Mouse (Mus musculus): ENCODE measurements at regions not wholly inside any gene's neighbourhood (a gene's known extent, or its start where the extent isn't known, plus 50 kb on each side); places are given as distances from the start of the nearest gene placed in this dataset.
A peak's percentile ranks its signal among the peaks of the same experiment; 100 is the strongest.

GRCm38 (mm10) chr15:52963918-52964317, 920.8 kb upstream of the Gm7489 start:
- H3K4me2 ChIP-seq (replicated peaks), result no peak overlapping the region
- ATAC-seq (ENCODE audit: low FRiP score, low read depth), result peak; percentile 85
- H3K9me3 ChIP-seq, result no peaks in the 10 kb centered on the region
- peak overlapping the region; percentile 54; the same call in 1 of the 2 replicates for H3K27ac ChIP-seq (replicated peaks)
- WGBS, result 11% methylated on average over 2 of the region's 2 CpGs
- peaks cover 10% of the 10 kb centered on the region; the same call in 1 of the 2 replicates for H3K4me1 ChIP-seq
- H3K9ac ChIP-seq (replicated peaks), result no peak overlapping the region
- H3K4me3 ChIP-seq, result no peak overlapping the region
- no peaks in the 10 kb centered on the region for H3K27me3 ChIP-seq
- no peaks in the 10 kb centered on the region for H3K36me3 ChIP-seq

GRCm38 (mm10) chr15:52964403-52964802, 920.3 kb upstream of the Gm7489 start:
- H3K9ac ChIP-seq (replicated peaks), result no peak overlapping the region
- H3K9me3 ChIP-seq, result no peaks in the 10 kb centered on the region
- H3K4me3 ChIP-seq, result no peak overlapping the region
- no peak overlapping the region for H3K4me2 ChIP-seq (replicated peaks)
- 35% methylated on average over 1 of the region's 1 CpGs for WGBS
- peak overlapping the region; percentile 54; the same call in 1 of the 2 replicates for H3K27ac ChIP-seq (replicated peaks)
- no peaks in the 10 kb centered on the region for H3K27me3 ChIP-seq
- peaks cover 10% of the 10 kb centered on the region; the same call in 1 of the 2 replicates for H3K4me1 ChIP-seq
- no peaks in the 10 kb centered on the region for H3K36me3 ChIP-seq
- peak; percentile 39; the same call in 1 of the 2 replicates for ATAC-seq (ENCODE audit: low FRiP score, low read depth)

- no peak overlapping the region for H3K9ac ChIP-seq (replicated peaks)
- 20% methylated on average over 4 of the region's 4 CpGs for WGBS
- H3K27me3 ChIP-seq, result no peaks in the 10 kb centered on the region
- peaks cover 10% of the 10 kb centered on the region; the same call in 1 of the 2 replicates for H3K4me1 ChIP-seq
- H3K4me2 ChIP-seq (replicated peaks), result no peak overlapping the region
- no peak overlapping the region for H3K27ac ChIP-seq (replicated peaks)
- ATAC-seq (ENCODE audit: low FRiP score, low read depth), result peak; percentile 24
- H3K36me3 ChIP-seq, result no peaks in the 10 kb centered on the region
- no peak overlapping the region for H3K4me3 ChIP-seq
- no peaks in the 10 kb centered on the region for H3K9me3 ChIP-seq
Measured at GRCm38 (mm10) chr15:52967801-52968235, 916.9 kb upstream of the Gm7489 start.

DNA sequence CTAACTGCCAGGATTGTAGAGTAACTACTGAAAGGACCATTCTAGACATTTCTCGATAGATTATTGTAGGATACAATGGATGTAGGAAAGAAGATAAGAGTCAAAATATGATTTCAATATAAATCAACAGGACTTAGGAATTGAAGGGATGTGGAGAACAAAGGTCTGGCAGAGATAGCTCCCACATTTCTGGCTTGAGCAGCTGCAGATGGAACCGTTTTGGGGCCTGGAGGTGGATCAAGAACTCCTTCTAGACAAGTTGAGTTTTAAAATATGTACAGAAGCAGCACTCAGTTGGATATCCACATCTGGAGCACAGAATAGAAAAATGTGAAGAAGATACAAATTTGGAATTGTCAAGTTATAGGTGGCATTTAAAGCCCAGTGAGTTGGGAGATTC, 901.9 kb upstream of the Gm7489 start:
- WGBS, result 89% methylated on average over 2 of the region's 2 CpGs
- H3K9me3 ChIP-seq, result no peaks in the 10 kb centered on the region
- H3K9ac ChIP-seq (replicated peaks), result no peak overlapping the region
- no peaks in the 10 kb centered on the region for H3K27me3 ChIP-seq
- no peak for ATAC-seq (ENCODE audit: low FRiP score, low read depth)
- no peak overlapping the region for H3K4me2 ChIP-seq (replicated peaks)
- no peaks in the 10 kb centered on the region for H3K36me3 ChIP-seq
- H3K4me1 ChIP-seq, result no peaks in the 10 kb centered on the region
- no peak overlapping the region for H3K27ac ChIP-seq (replicated peaks)
- H3K4me3 ChIP-seq, result no peak overlapping the region

- no peaks in the 10 kb centered on the region for H3K4me1 ChIP-seq
- no peak overlapping the region for H3K9ac ChIP-seq (replicated peaks)
- no peak overlapping the region for H3K4me2 ChIP-seq (replicated peaks)
- no peaks in the 10 kb centered on the region for H3K9me3 ChIP-seq
- H3K36me3 ChIP-seq, result no peaks in the 10 kb centered on the region
- H3K27me3 ChIP-seq, result no peaks in the 10 kb centered on the region
- no peak overlapping the region for H3K4me3 ChIP-seq
- no peak for ATAC-seq (ENCODE audit: low FRiP score, low read depth)
- H3K27ac ChIP-seq (replicated peaks), result no peak overlapping the region
Measured at GRCm38 (mm10) chr15:52990580-52990979, 894.1 kb upstream of the Gm7489 start.

GRCm38 (mm10) chr15:52994351-52994750, 890.4 kb upstream of the Gm7489 start:
- Histone ChIP-seq H3K4me1 (no peaks in the 10 kb centered on the region), H3K4me2 (replicated peaks) (no peak overlapping the region), H3K36me3 (no peaks in the 10 kb centered on the region), H3K9me3 (no peaks in the 10 kb centered on the region), H3K9ac (replicated peaks) (no peak overlapping the region), H3K27me3 (no peaks in the 10 kb centered on the region), H3K4me3 (no peak overlapping the region), H3K27ac (replicated peaks) (no peak overlapping the region)
- no peak for ATAC-seq (ENCODE audit: low FRiP score, low read depth)
- WGBS, result 84% methylated on average over 1 of the region's 1 CpGs

- no peak overlapping the region for H3K4me2 ChIP-seq (replicated peaks)
- H3K36me3 ChIP-seq, result no peaks in the 10 kb centered on the region
- no peak for ATAC-seq (ENCODE audit: low FRiP score, low read depth)
- H3K27ac ChIP-seq (replicated peaks), result no peak overlapping the region
- H3K27me3 ChIP-seq, result no peaks in the 10 kb centered on the region
- no peak overlapping the region for H3K9ac ChIP-seq (replicated peaks)
- H3K9me3 ChIP-seq, result no peaks in the 10 kb centered on the region
- no peaks in the 10 kb centered on the region for H3K4me1 ChIP-seq
- WGBS, result 95% methylated on average over 2 of the region's 2 CpGs
- H3K4me3 ChIP-seq, result no peak overlapping the region
Measured at GRCm38 (mm10) chr15:52999200-52999599, 885.5 kb upstream of the Gm7489 start.

GRCm38 (mm10) chr15:52999776-53000175, 884.9 kb upstream of the Gm7489 start:
- Histone ChIP-seq H3K27ac (replicated peaks) (no peak overlapping the region), H3K27me3 (no peaks in the 10 kb centered on the region), H3K4me2 (replicated peaks) (no peak overlapping the region), H3K36me3 (no peaks in the 10 kb centered on the region), H3K9me3 (no peaks in the 10 kb centered on the region), H3K9ac (replicated peaks) (no peak overlapping the region), H3K4me1 (no peaks in the 10 kb centered on the region), H3K4me3 (no peak overlapping the region)
- WGBS, result 82% methylated on average over 2 of the region's 2 CpGs
- ATAC-seq (ENCODE audit: low FRiP score, low read depth), result no peak

DNA sequence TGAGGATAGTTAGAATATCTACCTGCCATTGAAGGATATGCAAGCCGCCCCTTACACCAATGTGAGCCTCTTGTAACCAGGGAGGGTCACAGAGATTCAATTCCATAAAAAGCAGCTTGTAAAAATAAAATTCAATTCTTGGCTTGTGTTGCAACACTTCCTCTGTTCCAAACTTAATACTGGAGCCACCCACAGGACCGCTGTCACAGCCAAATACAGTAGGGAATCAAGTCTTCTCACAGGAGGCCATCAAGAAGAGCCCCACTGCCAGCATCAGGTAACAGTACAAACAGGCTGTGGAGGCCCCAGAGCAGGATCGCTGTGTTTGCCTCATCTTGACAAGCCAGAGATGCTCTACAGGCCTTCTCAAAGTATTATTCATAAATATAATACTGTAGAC, 883.3 kb upstream of the Gm7489 start:
- no peaks in the 10 kb centered on the region for H3K9me3 ChIP-seq
- H3K27ac ChIP-seq (replicated peaks), result no peak overlapping the region
- WGBS, result 90% methylated on average over 3 of the region's 3 CpGs
- no peaks in the 10 kb centered on the region for H3K4me1 ChIP-seq
- no peak overlapping the region for H3K4me2 ChIP-seq (replicated peaks)
- H3K27me3 ChIP-seq, result no peaks in the 10 kb centered on the region
- no peak for ATAC-seq (ENCODE audit: low FRiP score, low read depth)
- no peaks in the 10 kb centered on the region for H3K36me3 ChIP-seq
- no peak overlapping the region for H3K9ac ChIP-seq (replicated peaks)
- no peak overlapping the region for H3K4me3 ChIP-seq

GRCm38 (mm10) chr15:53001964-53002363, 882.7 kb upstream of the Gm7489 start:
- H3K4me2 ChIP-seq (replicated peaks), result no peak overlapping the region
- ATAC-seq (ENCODE audit: low FRiP score, low read depth), result no peak
- no peaks in the 10 kb centered on the region for H3K4me1 ChIP-seq
- no peak overlapping the region for H3K4me3 ChIP-seq
- no peaks in the 10 kb centered on the region for H3K36me3 ChIP-seq
- no peaks in the 10 kb centered on the region for H3K27me3 ChIP-seq
- H3K9me3 ChIP-seq, result no peaks in the 10 kb centered on the region
- WGBS, result 88% methylated on average over 4 of the region's 4 CpGs
- no peak overlapping the region for H3K27ac ChIP-seq (replicated peaks)
- no peak overlapping the region for H3K9ac ChIP-seq (replicated peaks)

DNA sequence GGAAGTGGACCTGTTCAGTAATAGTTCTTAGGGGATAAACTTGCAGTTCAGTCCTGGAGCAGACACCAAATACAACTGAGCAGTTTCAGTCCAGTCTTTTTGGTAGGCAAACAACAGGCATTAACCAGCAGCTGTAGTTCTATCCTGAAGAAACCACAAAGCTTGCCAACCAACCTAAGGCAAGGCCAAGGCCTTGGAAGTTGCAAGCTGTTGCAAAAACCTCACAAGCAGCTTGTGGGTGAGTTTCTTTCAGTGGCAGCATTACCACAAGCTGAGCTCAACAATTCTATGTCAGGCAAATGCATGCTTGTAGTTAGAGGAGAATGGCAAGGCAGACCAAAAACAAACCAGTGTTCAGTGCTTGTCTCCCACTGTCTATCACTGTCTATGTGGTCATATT, 880.6 kb upstream of the Gm7489 start:
- Histone ChIP-seq H3K4me1 (no peaks in the 10 kb centered on the region), H3K9me3 (no peaks in the 10 kb centered on the region), H3K4me3 (no peak overlapping the region), H3K9ac (replicated peaks) (no peak overlapping the region), H3K4me2 (replicated peaks) (no peak overlapping the region), H3K27ac (replicated peaks) (no peak overlapping the region), H3K27me3 (no peaks in the 10 kb centered on the region), H3K36me3 (no peaks in the 10 kb centered on the region)
- ATAC-seq (ENCODE audit: low FRiP score, low read depth), result no peak

DNA sequence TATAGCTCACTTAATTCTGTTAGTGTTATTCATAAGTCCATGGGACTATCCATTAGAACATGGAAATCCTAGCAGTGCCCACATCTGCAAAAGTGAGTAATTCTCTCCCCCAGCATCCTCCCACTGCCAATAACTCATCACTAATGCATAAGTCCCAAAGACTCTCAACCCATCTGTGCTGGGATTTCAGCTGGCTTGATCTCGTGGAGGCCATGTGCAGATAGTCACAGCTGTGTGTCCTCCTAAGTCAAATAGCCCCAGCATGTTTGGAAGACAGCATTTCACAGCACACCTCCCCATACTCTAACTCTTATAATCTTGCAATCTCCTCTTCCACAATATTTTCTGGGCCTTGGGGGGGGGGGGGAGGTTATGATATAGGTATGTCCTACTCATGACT, 877.9 kb upstream of the Gm7489 start:
- no peaks in the 10 kb centered on the region for H3K27me3 ChIP-seq
- WGBS, result 81% methylated on average over 1 of the region's 1 CpGs
- no peaks in the 10 kb centered on the region for H3K9me3 ChIP-seq
- H3K27ac ChIP-seq (replicated peaks), result no peak overlapping the region
- ATAC-seq (ENCODE audit: low FRiP score, low read depth), result no peak
- H3K36me3 ChIP-seq, result no peaks in the 10 kb centered on the region
- no peak overlapping the region for H3K4me3 ChIP-seq
- no peak overlapping the region for H3K9ac ChIP-seq (replicated peaks)
- H3K4me2 ChIP-seq (replicated peaks), result no peak overlapping the region
- no peaks in the 10 kb centered on the region for H3K4me1 ChIP-seq

DNA sequence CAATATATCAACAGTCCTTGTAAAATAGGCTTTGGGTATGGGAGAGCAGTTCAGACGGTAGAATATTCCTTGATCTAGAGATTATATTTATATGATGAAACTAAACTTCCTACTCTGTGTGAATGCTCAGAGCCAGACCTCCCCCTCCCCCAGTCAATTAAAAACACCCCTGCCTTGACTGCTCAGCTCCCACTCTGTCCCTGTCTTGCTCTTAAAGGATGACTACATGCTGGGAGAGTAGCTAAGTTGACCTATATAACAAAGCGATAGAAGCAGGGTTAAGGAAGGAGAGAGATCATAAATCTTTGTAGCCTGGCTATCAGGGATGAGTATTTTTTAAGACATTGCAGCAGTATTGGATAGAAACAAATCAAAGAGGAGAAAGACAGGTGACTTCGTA, 875.4 kb upstream of the Gm7489 start:
- Histone ChIP-seq H3K4me1 (no peaks in the 10 kb centered on the region), H3K4me2 (replicated peaks) (no peak overlapping the region), H3K36me3 (no peaks in the 10 kb centered on the region), H3K4me3 (no peak overlapping the region), H3K27ac (replicated peaks) (no peak overlapping the region), H3K9me3 (no peaks in the 10 kb centered on the region), H3K27me3 (no peaks in the 10 kb centered on the region), H3K9ac (replicated peaks) (no peak overlapping the region)
- no peak for ATAC-seq (ENCODE audit: low FRiP score, low read depth)
- 89% methylated on average over 3 of the region's 3 CpGs for WGBS
